Mouse (Mus musculus) kidney, embryonic 14.5 days (tissue): Measurements from ENCODE around the gene Wrap53. TPM values are rescaled to one million over a fixed set of nuclear protein-coding genes. Genes with fewer than 3 reads are reported as not detected.

Source experiments
- ATAC-seq: fragments of 200-750 bp; cut with Nextera tagmentation; 2 replicates; pipeline ENCODE4 v1.8.0; 2017; ENCODE audit warnings: moderate number of reproducible peaks, mild to moderate bottlenecking, moderate TSS enrichment, moderate library complexity; ENCODE audit not compliant: low FRiP score, low TSS enrichment
- H3K27ac ChIP-seq: fragments of 300-500 bp; sonication (generic); 2 replicates; pipeline ENCODE4 v1.5.1; 2014; ENCODE audit warnings: low read depth, mild to moderate bottlenecking, low read length, moderate library complexity, mixed read lengths
- H3K27me3 ChIP-seq: fragments of 300-500 bp; sonication (generic); 2 replicates; pipeline ENCODE4 v1.6.1; 2014; ENCODE audit warnings: mild to moderate bottlenecking, low read length; ENCODE audit not compliant: control insufficient read depth, insufficient read depth
- H3K36me3 ChIP-seq: fragments of 300-500 bp; sonication (generic); 2 replicates; pipeline ENCODE4 v1.6.1; 2014; ENCODE audit warnings: low read length, mixed read lengths; ENCODE audit not compliant: control insufficient read depth, insufficient read depth
- H3K4me1 ChIP-seq: fragments of 300-500 bp; sonication (generic); 2 replicates; pipeline ENCODE4 v1.6.1; 2014; ENCODE audit warnings: low read length, mixed read lengths; ENCODE audit not compliant: control insufficient read depth, insufficient read depth
- H3K4me2 ChIP-seq: fragments of 300-500 bp; sonication (generic); replicated peaks from 2 replicates; pipeline ENCODE4 v1.6.1; 2014; ENCODE audit warnings: low read depth, mild to moderate bottlenecking, low read length
- H3K4me3 ChIP-seq: fragments of 300-500 bp; sonication (generic); 2 replicates; pipeline ENCODE4 v1.5.1; 2014; ENCODE audit warnings: mild to moderate bottlenecking, low read length
- H3K9ac ChIP-seq: fragments of 300-500 bp; sonication (generic); 2 replicates; pipeline ENCODE4 v1.6.1; 2014; ENCODE audit warnings: low read depth, mild to moderate bottlenecking, low read length, moderate library complexity
- H3K9me3 ChIP-seq: fragments of 300-500 bp; sonication (generic); 2 replicates; pipeline ENCODE4 v1.6.1; 2016; ENCODE audit warnings: low read length; ENCODE audit not compliant: control insufficient read depth
- WGBS: fragments of 180-500 bp; shearing (Covaris S2); extraction: QIAGEN DNeasy Blood & Tissue Kit; methylation state at CpG from one replicate; pipeline ENCODE4 v1.1.7; 2014; 5-methylcytosine and 5-hydroxymethylcytosine counted together
- polyA plus RNA-seq: library from polyadenylated mRNA; unstranded; fragments of >200 nt; fragmentation: Nextera tagmentation; extraction: Ambion mirVana; gene quantifications from 2 replicates; pipeline ENCODE4 v1.2.1, GENCODE M21; 2014

Wrap53 gene
- polyA plus RNA-seq, 1 experiment from 2014 or later, result 31.9 TPM

DNA sequence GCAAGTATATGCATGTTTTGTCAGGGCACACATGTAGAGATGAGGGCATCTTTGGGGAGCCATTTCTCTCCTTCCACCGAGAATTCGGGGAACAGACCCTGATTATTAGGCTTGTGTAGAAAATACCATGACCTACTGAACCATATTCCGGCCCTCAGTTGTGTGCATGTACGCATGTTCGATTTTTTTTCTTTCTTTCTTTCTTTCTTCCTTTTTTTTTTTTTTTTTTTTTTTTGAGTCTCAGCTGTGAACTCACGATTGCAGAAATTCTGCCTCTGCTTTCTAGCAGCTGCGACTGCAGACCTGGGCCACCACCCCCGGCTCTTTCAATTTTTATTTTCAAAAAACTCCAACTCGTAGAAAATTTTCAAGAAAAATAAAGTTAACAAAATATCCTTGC is 54.4 kb downstream of the Wrap53 start:
- Histone ChIP-seq H3K9me3 (no peaks in the 10 kb centered on the region), H3K4me2 (no peak overlapping the region), H3K36me3 (no peaks in the 10 kb centered on the region), H3K4me1 (no peaks in the 10 kb centered on the region), H3K9ac (no peak overlapping the region), H3K27ac (no peak overlapping the region), H3K27me3 (no peaks in the 10 kb centered on the region), H3K4me3 (no peak overlapping the region)
- ATAC-seq, result no peak
- 90% methylated on average over 9 of the region's 9 CpGs for WGBS

GRCm38 (mm10) chr11:69523651-69524050 is 56.4 kb downstream of the Wrap53 start:
- no peaks in the 10 kb centered on the region for H3K9me3 ChIP-seq
- H3K4me2 ChIP-seq, result no peak overlapping the region
- no peaks in the 10 kb centered on the region for H3K36me3 ChIP-seq
- no peaks in the 10 kb centered on the region for H3K27me3 ChIP-seq
- no peak for ATAC-seq
- H3K9ac ChIP-seq, result no peak overlapping the region
- 92% methylated on average over 4 of the region's 4 CpGs for WGBS
- H3K4me3 ChIP-seq, result no peak overlapping the region
- no peaks in the 10 kb centered on the region for H3K4me1 ChIP-seq
- no peak overlapping the region for H3K27ac ChIP-seq

DNA sequence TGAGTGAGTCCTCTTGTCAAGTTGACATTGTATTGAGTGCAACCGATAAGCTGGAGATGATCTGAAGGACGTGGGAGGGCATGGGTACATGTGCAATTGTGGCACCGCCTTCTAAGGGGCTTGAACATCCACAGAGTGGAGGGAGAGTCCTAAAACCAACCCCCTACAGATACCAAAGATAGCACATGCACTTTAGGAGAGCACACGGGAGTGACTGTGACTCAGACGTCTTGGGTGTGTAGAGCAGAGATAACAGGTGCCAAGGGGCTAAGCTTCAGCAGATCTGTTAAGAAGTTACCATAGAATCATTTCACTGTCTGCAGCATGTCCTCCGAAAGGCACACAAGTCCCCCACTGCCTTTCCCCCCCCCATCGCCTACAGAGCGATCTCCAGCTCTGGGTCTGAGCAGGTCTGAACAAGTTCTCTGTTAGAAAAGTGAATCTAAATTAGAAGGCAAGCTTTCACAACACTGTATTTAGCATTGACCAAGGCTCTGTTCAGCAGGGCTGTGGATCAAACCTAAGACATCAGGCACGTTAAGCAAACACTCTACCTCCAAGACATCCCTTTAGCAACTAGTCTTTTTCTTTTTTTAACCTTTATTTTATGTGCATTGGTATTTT is 58.4 kb downstream of the Wrap53 start:
- Histone ChIP-seq H3K9me3 (no peaks in the 10 kb centered on the region), H3K4me1 (no peaks in the 10 kb centered on the region), H3K9ac (no peak overlapping the region), H3K27me3 (no peaks in the 10 kb centered on the region), H3K4me2 (no peak overlapping the region), H3K4me3 (no peak overlapping the region), H3K36me3 (no peaks in the 10 kb centered on the region), H3K27ac (no peak overlapping the region)
- WGBS, result 85% methylated on average over 9 of the region's 9 CpGs
- ATAC-seq, result no peak

- no peak overlapping the region for H3K4me3 ChIP-seq
These were observed 60.1 kb downstream of the Wrap53 start for GRCm38 (mm10) chr11:69519976-69520375.

DNA sequence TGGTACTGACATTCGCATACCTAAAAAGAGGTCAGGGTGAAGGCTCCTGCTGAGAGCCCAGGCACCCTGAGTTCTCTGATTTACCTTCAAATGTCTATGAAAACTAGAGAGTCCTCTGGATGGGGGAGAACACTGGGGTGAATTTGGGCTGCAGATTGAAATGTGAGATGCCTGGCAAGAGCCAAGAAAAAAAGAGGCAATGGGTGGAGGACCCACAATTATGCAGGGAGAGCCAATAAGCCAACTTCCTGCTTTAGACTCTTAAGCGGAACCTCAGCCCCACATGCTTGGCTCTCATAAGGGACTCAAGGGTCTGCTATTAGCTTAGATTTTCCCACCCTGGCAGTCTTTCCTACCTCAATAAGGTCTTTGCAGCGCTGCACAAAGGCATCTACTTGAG is 63.4 kb downstream of the Wrap53 start:
- 72% methylated on average over 3 of the region's 3 CpGs for WGBS
- no peaks in the 10 kb centered on the region for H3K36me3 ChIP-seq
- H3K9me3 ChIP-seq, result no peaks in the 10 kb centered on the region
- no peak overlapping the region for H3K27ac ChIP-seq
- H3K27me3 ChIP-seq, result no peaks in the 10 kb centered on the region
- H3K9ac ChIP-seq, result no peak overlapping the region
- ATAC-seq, result no peak
- no peak overlapping the region for H3K4me2 ChIP-seq
- H3K4me1 ChIP-seq, result no peaks in the 10 kb centered on the region
- no peak overlapping the region for H3K4me3 ChIP-seq

More at GRCm38 (mm10) chr11:69519976-69520375, 60.1 kb downstream of the Wrap53 start:
- Histone ChIP-seq H3K4me2 (no peak overlapping the region), H3K36me3 (no peaks in the 10 kb centered on the region), H3K9me3 (no peaks in the 10 kb centered on the region), H3K4me1 (no peaks in the 10 kb centered on the region), H3K27me3 (no peaks in the 10 kb centered on the region), H3K9ac (no peak overlapping the region), H3K27ac (no peak overlapping the region)
- 64% methylated on average over 4 of the region's 4 CpGs for WGBS
- ATAC-seq, result no peak

- H3K4me2 ChIP-seq, result no peak overlapping the region
- no peaks in the 10 kb centered on the region for H3K4me1 ChIP-seq
- no peak overlapping the region for H3K4me3 ChIP-seq
- no peaks in the 10 kb centered on the region for H3K9me3 ChIP-seq
- ATAC-seq, result no peak
- no peaks in the 10 kb centered on the region for H3K36me3 ChIP-seq
- H3K9ac ChIP-seq, result no peak overlapping the region
- H3K27me3 ChIP-seq, result no peaks in the 10 kb centered on the region
- 68% methylated on average over 15 of the region's 15 CpGs for WGBS
- H3K27ac ChIP-seq, result no peak overlapping the region
These were observed 63.9 kb downstream of the Wrap53 start for GRCm38 (mm10) chr11:69516151-69516640.

- Histone ChIP-seq H3K4me2 (no peak overlapping the region), H3K9me3 (no peaks in the 10 kb centered on the region), H3K4me1 (no peaks in the 10 kb centered on the region), H3K4me3 (no peak overlapping the region), H3K27me3 (no peaks in the 10 kb centered on the region), H3K27ac (no peak overlapping the region), H3K36me3 (no peaks in the 10 kb centered on the region), H3K9ac (no peak overlapping the region)
- ATAC-seq, result no peak
- whole genome bisulfite sequencing, result 8% methylated on average over 6 of the region's 6 CpGs
These were observed 66.2 kb downstream of the Wrap53 start for GRCm38 (mm10) chr11:69513840-69514239.

Other genes starting within 250 kb of the Wrap53 start
- 16.4 and 17.6 TPM in 2 replicates for gene Rnf227, start 239.8 kb downstream of the Wrap53 start, polyA plus RNA-seq
- gene Chd3, start 210.8 kb downstream of the Wrap53 start, polyA plus RNA-seq, result 56.7 and 59.7 TPM in 2 replicates
- 172 and 221 TPM in 2 replicates for gene Naa38, start 184.8 kb downstream of the Wrap53 start, polyA plus RNA-seq
- gene Cyb5d1, start 184.6 kb downstream of the Wrap53 start, polyA plus RNA-seq, result 11.1 and 23.9 TPM in 2 replicates
- 36.8 and 39.6 TPM in 2 replicates for gene Tmem88, start 182.0 kb downstream of the Wrap53 start, polyA plus RNA-seq
- 36.1 and 37.4 TPM in 2 replicates for gene Kdm6b, start 166.6 kb downstream of the Wrap53 start, polyA plus RNA-seq
- gene Dnah2, start 31.1 kb downstream of the Wrap53 start, polyA plus RNA-seq, result 0.87 and 1.5 TPM in 2 replicates
- gene Efnb3, start 20.1 kb downstream of the Wrap53 start, polyA plus RNA-seq, result 3.9 and 9.0 TPM in 2 replicates
- gene Trp53, start 104 bp upstream of the Wrap53 start, polyA plus RNA-seq, result 214 and 219 TPM in 2 replicates
- 7.6 and 11.4 TPM in 2 replicates for gene Atp1b2, start 25.7 kb upstream of the Wrap53 start, polyA plus RNA-seq
- gene Shbg, start 37.6 kb upstream of the Wrap53 start, polyA plus RNA-seq, result not detected in 2 replicates
- 16.9 and 22.6 TPM in 2 replicates for gene Sat2, start 41.8 kb upstream of the Wrap53 start, polyA plus RNA-seq
- gene Fxr2, start 52.7 kb upstream of the Wrap53 start, polyA plus RNA-seq, result 30.7 and 33.3 TPM in 2 replicates
- gene Sox15, start 75.1 kb upstream of the Wrap53 start, polyA plus RNA-seq, result 0.51 TPM in 1 of 2 replicates, not detected in the other
- 42.3 and 71.8 TPM in 2 replicates for gene Mpdu1, start 82.4 kb upstream of the Wrap53 start, polyA plus RNA-seq
- 8.5 and 10.5 TPM in 2 replicates for gene Cd68, start 85.9 kb upstream of the Wrap53 start, polyA plus RNA-seq
- 729 and 1,177 TPM in 2 replicates for gene Eif4a1, start 92.2 kb upstream of the Wrap53 start, polyA plus RNA-seq
- 95.2 and 102 TPM in 2 replicates for gene Senp3, start 101.8 kb upstream of the Wrap53 start, polyA plus RNA-seq
- 0.34 and 0.60 TPM in 2 replicates for gene Tnfsf13, start 105.5 kb upstream of the Wrap53 start, polyA plus RNA-seq
- 6.9 and 8.6 TPM in 2 replicates for gene Tnfsf12, start 115.6 kb upstream of the Wrap53 start, polyA plus RNA-seq
- gene Tnfsfm13, start 115.8 kb upstream of the Wrap53 start, polyA plus RNA-seq, result 4.6 and 4.9 TPM in 2 replicates
- gene Polr2a, start 178.4 kb upstream of the Wrap53 start, polyA plus RNA-seq, result 30.2 and 58.4 TPM in 2 replicates
- 0.23 and 0.36 TPM in 2 replicates for gene Slc35g3, start 181.7 kb upstream of the Wrap53 start, polyA plus RNA-seq
- 2.0 and 2.2 TPM in 2 replicates for gene Zbtb4, start 185.7 kb upstream of the Wrap53 start, polyA plus RNA-seq
- gene Chrnb1, start 215.7 kb upstream of the Wrap53 start, polyA plus RNA-seq, result 4.6 and 6.5 TPM in 2 replicates
- 1.7 and 1.9 TPM in 2 replicates for gene Fgf11, start 221.6 kb upstream of the Wrap53 start, polyA plus RNA-seq
- gene Tmem102, start 225.4 kb upstream of the Wrap53 start, polyA plus RNA-seq, result 6.4 and 7.7 TPM in 2 replicates
- gene Gm39566, start 235.0 kb upstream of the Wrap53 start, polyA plus RNA-seq, result not detected in 2 replicates
- gene Spem2, start 238.2 kb upstream of the Wrap53 start, polyA plus RNA-seq, result not detected in 2 replicates
- 0.27 TPM in 1 of 2 replicates, not detected in the other for gene Spem1, start 241.9 kb upstream of the Wrap53 start, polyA plus RNA-seq